Mouse (Mus musculus) cerebellum, adult 2 months (tissue): ENCODE results near the gene Birc5.

Experiments
- CTCF ChIP-seq: fragments of 200-500 bp; IDR thresholded peaks from 2 replicates; pipeline ENCODE4 v1.5.1; 2011; ENCODE audit warnings: low read depth, mild to moderate bottlenecking, control low read depth, low read length, moderate library complexity, borderline replicate concordance; ENCODE audit not compliant: insufficient read depth
- POLR2A ChIP-seq: fragments of 200-500 bp; IDR thresholded peaks from 2 replicates; pipeline ENCODE4 v1.6.1; 2011; ENCODE audit warnings: low read length, control low read depth, borderline replicate concordance; ENCODE audit not compliant: insufficient read depth

DNA sequence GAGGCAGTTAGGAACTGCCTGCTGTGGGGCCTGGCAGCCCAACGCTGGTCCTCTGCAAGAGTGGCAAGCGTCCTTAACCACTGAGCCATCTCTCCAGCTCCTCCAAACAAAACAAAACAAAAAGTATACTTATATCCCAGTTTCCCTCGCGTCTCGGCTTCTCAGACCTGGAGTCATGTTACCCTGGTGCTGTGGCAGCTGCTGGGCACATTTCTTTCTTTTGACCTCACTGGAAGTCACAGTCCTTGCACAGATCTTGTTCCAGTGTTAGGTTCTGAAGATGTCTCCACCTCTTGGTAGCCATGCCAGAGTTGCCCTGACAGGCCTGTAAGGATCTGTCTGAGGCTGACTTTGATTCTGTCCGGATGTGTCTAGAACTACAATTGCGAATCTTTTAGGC lies 47.4 kb upstream of the Birc5 start:
- TF ChIP-seq POLR2A: no peak
- TF ChIP-seq CTCF: no peak
